Mouse (Mus musculus): ENCODE measurements around the gene Gm3618. TPM values are rescaled to one million over a fixed set of nuclear protein-coding genes. Genes with fewer than 3 reads are reported as not detected.
"Not testable (repeated sequence)": the region's sequence is repeated elsewhere in the genome, so short reads cannot be mapped to it uniquely, and the experiment has no call there.

Gene Gm3618
- not detected in 2 replicates for polyA plus RNA-seq (2016; fragmentation: Nextera tagmentation; extraction: Ambion mirVana)

GRCm38 (mm10) chr14:6343578-6343977 is at the start of gene Gm3618:
Gene Gm3618, minus strand, starts transcription at chr14:6343678.
- H3K9ac ChIP-seq; ATAC-seq (ENCODE audit: low FRiP score, low read depth); H3K27me3 ChIP-seq (replicated peaks); H3K4me3 ChIP-seq; H3K4me2 ChIP-seq (replicated peaks); H3K36me3 ChIP-seq; H3K9me3 ChIP-seq; H3K4me1 ChIP-seq; H3K27ac ChIP-seq: not testable (repeated sequence)
- WGBS = no CpG with 5 or more reads among the region's 10 CpGs

GRCm38 (mm10) chr14:6390219-6390618 is 46.7 kb upstream of the Gm3618 start, which contains the start of gene Gm16440:
Gene Gm16440, minus strand, starts transcription at chr14:6390319.
- not testable (repeated sequence) for H3K36me3 ChIP-seq; H3K27ac ChIP-seq; H3K4me1 ChIP-seq; H3K27me3 ChIP-seq (replicated peaks); H3K9me3 ChIP-seq; H3K4me2 ChIP-seq (replicated peaks); H3K9ac ChIP-seq; H3K4me3 ChIP-seq; ATAC-seq (ENCODE audit: low FRiP score, low read depth)
- WGBS = 92% methylated on average over 2 of the region's 4 CpGs

- H3K4me2 ChIP-seq (replicated peaks); H3K9me3 ChIP-seq; H3K27ac ChIP-seq; H3K4me1 ChIP-seq; H3K27me3 ChIP-seq (replicated peaks); H3K9ac ChIP-seq; ATAC-seq (ENCODE audit: low FRiP score, low read depth); H3K36me3 ChIP-seq; H3K4me3 ChIP-seq: not testable (repeated sequence)
- WGBS = 78% methylated on average over 2 of the region's 2 CpGs
Measured at GRCm38 (mm10) chr14:6304743-6305142, 38.7 kb downstream of the Gm3618 start, which contains the start of gene Gm21103. Gene Gm21103, minus strand, starts transcription at chr14:6304843.

GRCm38 (mm10) chr14:6286931-6287715 is 56.4 kb downstream of the Gm3618 start, which contains the start of gene Gm3411:
Gene Gm3411, minus strand, starts transcription at chr14:6287250.
- Histone ChIP-seq H3K9ac (peak within 1 kb of the TSS; percentile 59), H3K4me2 (replicated peaks) (peak within 1 kb of the TSS; percentile 65), H3K4me3 (peak within 1 kb of the TSS; percentile 48)
- not testable (repeated sequence) for H3K27me3 ChIP-seq (replicated peaks); H3K27ac ChIP-seq; H3K9me3 ChIP-seq; H3K36me3 ChIP-seq; ATAC-seq (ENCODE audit: low FRiP score, low read depth); H3K4me1 ChIP-seq
- 2% methylated on average over 52 of the region's 57 CpGs for WGBS

Other genes with a start within 250 kb of the Gm3618 start
- gene Gm8206, start 249.7 kb downstream of the Gm3618 start, polyA plus RNA-seq (2016; fragmentation: Nextera tagmentation; extraction: Ambion mirVana) = 1.1 and 1.4 TPM in 2 replicates
- gene Gm3468, start 235.0 kb downstream of the Gm3618 start, polyA plus RNA-seq (2016; fragmentation: Nextera tagmentation; extraction: Ambion mirVana) = 2.9 and 3.2 TPM in 2 replicates
- not detected in 2 replicates for gene Gm3476, start 217.9 kb downstream of the Gm3618 start, polyA plus RNA-seq (2016; fragmentation: Nextera tagmentation; extraction: Ambion mirVana)
- gene Gm21560, start 124.4 kb downstream of the Gm3618 start, polyA plus RNA-seq (2016; fragmentation: Nextera tagmentation; extraction: Ambion mirVana) = not detected in 2 replicates
- gene Gm3411, start 56.4 kb downstream of the Gm3618 start, polyA plus RNA-seq (2016; fragmentation: Nextera tagmentation; extraction: Ambion mirVana) = 4.0 TPM in 2 replicates
- gene Gm21103, start 38.8 kb downstream of the Gm3618 start, polyA plus RNA-seq (2016; fragmentation: Nextera tagmentation; extraction: Ambion mirVana) = not detected in 2 replicates
- gene Gm16440, start 46.6 kb upstream of the Gm3618 start, polyA plus RNA-seq (2016; fragmentation: Nextera tagmentation; extraction: Ambion mirVana) = not detected in 2 replicates
- 2.2 and 2.8 TPM in 2 replicates for gene Gm3591, start 68.8 kb upstream of the Gm3618 start, polyA plus RNA-seq (2016; fragmentation: Nextera tagmentation; extraction: Ambion mirVana)
- not detected in 2 replicates for gene Gm3594, start 100.9 kb upstream of the Gm3618 start, polyA plus RNA-seq (2016; fragmentation: Nextera tagmentation; extraction: Ambion mirVana)
- gene Gm8356, start 193.6 kb upstream of the Gm3618 start, polyA plus RNA-seq (2016; fragmentation: Nextera tagmentation; extraction: Ambion mirVana) = not detected in 2 replicates
- gene Gm3629, start 246.9 kb upstream of the Gm3618 start, polyA plus RNA-seq (2016; fragmentation: Nextera tagmentation; extraction: Ambion mirVana) = 0.15 and 0.19 TPM in 2 replicates